Mouse (Mus musculus): ENCODE measurements around the gene Gbf1.

GRCm38 (mm10) chr19:46177046-46177445 lies 24.7 kb downstream of the Gbf1 start:
- no peak for TF ChIP-seq CTCF (IDR thresholded peaks at IDR 0.05; ENCODE audit: control insufficient read depth, insufficient read depth, insufficient read length)
- no peak for TF ChIP-seq CEBPB (IDR thresholded peaks at IDR 0.05; ENCODE audit: low read depth)
- no peak for TF ChIP-seq USF1 (IDR thresholded peaks at IDR 0.05; ENCODE audit: low read depth)
- TF ChIP-seq MAX (IDR thresholded peaks at IDR 0.05), result no peak
- no peak for TF ChIP-seq MYOG (IDR thresholded peaks at IDR 0.05; ENCODE audit: control insufficient read depth, extremely low read depth, insufficient read length)
- no peak for TF ChIP-seq MYOD1 (IDR thresholded peaks at IDR 0.05; ENCODE audit: control insufficient read depth, insufficient read length, low read depth)
- TF ChIP-seq FOSL1 (IDR thresholded peaks at IDR 0.05; ENCODE audit: insufficient read depth, low read length, poor library complexity, severe bottlenecking), result no peak
